In the genomic region with DNA sequence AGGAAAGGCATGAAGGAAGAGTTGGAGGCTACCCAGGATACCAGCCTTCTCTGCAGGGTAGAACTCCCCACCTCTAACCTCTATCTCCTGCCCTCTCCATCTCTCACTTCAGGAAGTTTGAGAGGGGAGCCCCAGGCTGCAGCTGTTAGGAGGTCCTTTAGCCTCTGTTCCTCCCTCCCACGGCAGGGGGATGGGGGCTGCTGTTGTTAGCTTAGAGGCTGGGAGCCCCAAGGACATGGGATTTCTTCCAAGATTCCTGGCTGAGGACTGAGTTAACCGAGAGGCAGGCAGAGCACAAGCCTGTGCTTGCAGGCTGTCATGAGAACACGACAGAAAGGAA, we compare ENCODE assay signal across 9 mouse cellular contexts. TPM values are rescaled to one million over a fixed set of nuclear protein-coding genes. Genes with fewer than 3 reads are reported as not detected.
DNase-seq lines count a peak whose midpoint lies in the region; ATAC-seq lines count a peak whose summit lies in the region.
"Had no signal": no experiment of that assay in that cellular context is flagged by ENCODE, and none has a peak within 500 bp of the region (broad histone marks: within the 10 kb centered on the region; RNA-seq: fewer than 3 reads in every experiment).

No protein-coding gene starts in this region.

- no peaks in the 10 kb centered on the region for H3K9me3 ChIP-seq in heart, embryonic 14.5 days (ENCODE audit: control insufficient read depth, low read length)
- no peaks in the 10 kb centered on the region for H3K9me3 ChIP-seq in neural tube, embryonic 14.5 days (ENCODE audit: control insufficient read depth, low read length)

- H3K4me3 ChIP-seq in heart, embryonic 14.5 days (ENCODE audit: control insufficient read depth in 1 of 2, insufficient read depth in 1 of 2, low read depth in 1 of 2, low read length in 2 of 2): no peak overlapping the region
- H3K4me3 ChIP-seq in neural tube, embryonic 14.5 days (ENCODE audit: low read depth, low read length): no peak overlapping the region

- no peak for ATAC-seq in heart, embryonic 14.5 days (ENCODE audit: insufficient number of reproducible peaks, insufficient read depth, low FRiP score, low read depth)
- peak; percentile 9; the same call in 1 of the 2 replicates for ATAC-seq in neural tube, embryonic 14.5 days (ENCODE audit: low read depth)
- no peak for ATAC-seq in erythroblast, adult 5-6 weeks (replicated peaks; ENCODE audit: low FRiP score, poor library complexity, severe bottlenecking)

- H3K9ac ChIP-seq in heart, embryonic 14.5 days (ENCODE audit: low read length): peak overlapping the region; percentile 63
- H3K9ac ChIP-seq in neural tube, embryonic 14.5 days (replicated peaks; ENCODE audit: low read depth, low read length): peak overlapping the region; percentile 37; the same call in 1 of the 2 replicates

- peak; percentile 13 to 25 for DNase-seq in layer of hippocampus, postnatal 10 days (ENCODE audit: low spot score in 2 of 2)
- no peak for DNase-seq in layer of hippocampus, postnatal 14 days (ENCODE audit: low spot score in 2 of 2)
- peak; percentile 25 to 64 for DNase-seq in kidney, postnatal 25 days
- DNase-seq in layer of hippocampus, adult 9-11 months: no peak
- no peak for DNase-seq in retina, postnatal 1 day

- H3K27me3 ChIP-seq in heart, embryonic 14.5 days (ENCODE audit: control insufficient read depth, insufficient read depth, low read length): 0 out of 2 replicates have a peak, but pooled peaks cover 3% of the 10 kb centered on the region
- no peaks in the 10 kb centered on the region for H3K27me3 ChIP-seq in neural tube, embryonic 14.5 days (ENCODE audit: control insufficient read depth, insufficient read depth, low read length)

- H3K4me2 ChIP-seq in heart, embryonic 14.5 days (ENCODE audit: low read length): peak overlapping the region; percentile 34; the same call in 1 of the 2 replicates
- H3K4me2 ChIP-seq in neural tube, embryonic 14.5 days (ENCODE audit: low read depth, low read length): 0 out of 2 replicates have a peak overlapping the region, but pooled peaks have one; percentile 28

- peak overlapping the region; percentile 87 to 92 for H3K27ac ChIP-seq in heart, embryonic 14.5 days (replicated peaks in 1 of 2; ENCODE audit: control insufficient read depth in 1 of 2, insufficient read depth in 1 of 2, low read depth in 2 of 2, low read length in 2 of 2)
- peak overlapping the region; percentile 66; the same call in 1 of the 2 replicates for H3K27ac ChIP-seq in neural tube, embryonic 14.5 days (ENCODE audit: low read depth, low read length)

- WGBS in heart, embryonic 14.5 days: 24% methylated on average over 3 of the region's 3 CpGs
- 36% methylated on average over 3 of the region's 3 CpGs for WGBS in neural tube, embryonic 14.5 days

- H3K36me3 ChIP-seq in heart, embryonic 14.5 days (ENCODE audit: control insufficient read depth, insufficient read depth, low read length): no peaks in the 10 kb centered on the region
- no peaks in the 10 kb centered on the region for H3K36me3 ChIP-seq in neural tube, embryonic 14.5 days (ENCODE audit: control insufficient read depth, insufficient read depth, low read length)

- peaks cover 10 to 11% of the 10 kb centered on the region in 2 experiments for H3K4me1 ChIP-seq in heart, embryonic 14.5 days (ENCODE audit: control insufficient read depth in 2 of 2, insufficient read depth in 2 of 2, low read length in 2 of 2)
- H3K4me1 ChIP-seq in neural tube, embryonic 14.5 days (ENCODE audit: control insufficient read depth, insufficient read depth, low read length): peaks cover 6% of the 10 kb centered on the region; the same call in 1 of the 2 replicates

RNA-seq across cellular contexts. Expression of a gene that starts 8.6 kb away (rescaled TPM):
- total RNA-seq in layer of hippocampus, postnatal 10 days (2021): under 1 TPM; 0.57 to 0.80 TPM
- total RNA-seq in layer of hippocampus, postnatal 14 days (2021): under 1 TPM in 1 of 2 experiments, not detected in 1; 0.55 TPM
- polyA plus RNA-seq in heart, embryonic 14.5 days (2014; fragmentation: Nextera tagmentation; extraction: Ambion mirVana): not detected in 2 replicates
- polyA plus RNA-seq in neural tube, embryonic 14.5 days (2014; fragmentation: Nextera tagmentation; extraction: Ambion mirVana): 0.20 TPM in 1 of 2 replicates, not detected in the other
- not detected in 2 replicates for total RNA-seq in erythroblast, adult 5-6 weeks (2015; ENCODE audit: low replicate concordance)
- total RNA-seq in erythroblast, adult 5-6 weeks (2017; ENCODE audit: low replicate concordance): not detected in 2 replicates

RNA-seq across cellular contexts. Expression of a gene that starts 27.5 kb away (rescaled TPM):
- 100 to 1,000 TPM; 143 to 153 TPM for total RNA-seq in layer of hippocampus, postnatal 10 days (2021)
- total RNA-seq in layer of hippocampus, postnatal 14 days (2021): 100 to 1,000 TPM; 112 to 130 TPM
- polyA plus RNA-seq in heart, embryonic 14.5 days (2014; fragmentation: Nextera tagmentation; extraction: Ambion mirVana): 96.5 and 112 TPM in 2 replicates
- 101 and 116 TPM in 2 replicates for polyA plus RNA-seq in neural tube, embryonic 14.5 days (2014; fragmentation: Nextera tagmentation; extraction: Ambion mirVana)
- 13.0 and 21.9 TPM in 2 replicates for total RNA-seq in erythroblast, adult 5-6 weeks (2015; ENCODE audit: low replicate concordance)
- 69.0 and 110 TPM in 2 replicates for total RNA-seq in erythroblast, adult 5-6 weeks (2017; ENCODE audit: low replicate concordance)

RNA-seq across cellular contexts. Expression of a gene that starts 49.2 kb away (rescaled TPM):
- 10 to 100 TPM; 66.4 to 78.1 TPM for total RNA-seq in layer of hippocampus, postnatal 10 days (2021)
- total RNA-seq in layer of hippocampus, postnatal 14 days (2021): 10 to 100 TPM; 75.4 to 91.4 TPM
- polyA plus RNA-seq in heart, embryonic 14.5 days (2014; fragmentation: Nextera tagmentation; extraction: Ambion mirVana): 0.96 and 1.0 TPM in 2 replicates
- 10.1 and 10.7 TPM in 2 replicates for polyA plus RNA-seq in neural tube, embryonic 14.5 days (2014; fragmentation: Nextera tagmentation; extraction: Ambion mirVana)
- not detected in 2 replicates for total RNA-seq in erythroblast, adult 5-6 weeks (2015; ENCODE audit: low replicate concordance)
- total RNA-seq in erythroblast, adult 5-6 weeks (2017; ENCODE audit: low replicate concordance): not detected in 2 replicates
- total RNA-seq: neutrophil, adult 5-6 weeks had no signal

Comparison
In these comparisons a context has a peak if more than half of its experiments do, and no peak if none do; other contexts are left out.
1. DNase-seq: peak in layer of hippocampus, postnatal 10 days (2 of 2) and kidney, postnatal 25 days (2 of 2); none in layer of hippocampus, postnatal 14 days (0 of 2), layer of hippocampus, adult 9-11 months (single experiment) and retina, postnatal 1 day (single experiment).
2. RNA of a gene that starts 49.2 kb away (total RNA-seq): 75.4 to 91.4 TPM in layer of hippocampus, postnatal 14 days and 66.4 to 78.1 TPM in layer of hippocampus, postnatal 10 days; not detected in erythroblast, adult 5-6 weeks; every median in the first group is over 10 times any median in the second.